Mouse (Mus musculus) adrenal gland, postnatal 4 days (tissue): ENCODE results near the gene Phkb. TPM values are rescaled to one million over a fixed set of nuclear protein-coding genes. Genes with fewer than 3 reads are reported as not detected.

Source experiments
- DNase-seq, 2 experiments: peaks; one replicate each; pipeline ENCODE4 v3.0.0; 2021 to 2022; ENCODE audit warnings: low spot score in 2 of 2, mixed read lengths in 2 of 2
- total RNA-seq, 2 experiments: library from RNA; stranded (reverse); gene quantifications; 2 replicates each; pipeline ENCODE4 v1.2.3; 2021

The Phkb gene
- total RNA-seq, 2 experiments from 2014 or later, result 43.5 to 47.0 TPM

- DNase-seq, result no peak
These were observed 95.4 kb downstream of the Phkb start for GRCm38 (mm10) chr8:85936148-85936547.

GRCm38 (mm10) chr8:85937343-85937742, 96.6 kb downstream of the Phkb start:
- no peak for DNase-seq

- no peak for DNase-seq
These were observed 104.1 kb downstream of the Phkb start for GRCm38 (mm10) chr8:85944820-85945219.

GRCm38 (mm10) chr8:85958391-85958790, 117.6 kb downstream of the Phkb start:
- no peak for DNase-seq

- no peak for DNase-seq
These were observed 119.1 kb downstream of the Phkb start for GRCm38 (mm10) chr8:85959880-85960279.

- DNase-seq, result no peak
These were observed 136.9 kb downstream of the Phkb start for GRCm38 (mm10) chr8:85977588-85978077.

GRCm38 (mm10) chr8:85992911-85993310, 152.2 kb downstream of the Phkb start:
- DNase-seq, result no peak

- no peak for DNase-seq
These were observed 152.9 kb downstream of the Phkb start for GRCm38 (mm10) chr8:85993661-85994060.

- DNase-seq, result no peak
These were observed 155.2 kb downstream of the Phkb start for GRCm38 (mm10) chr8:85995971-85996370.

GRCm38 (mm10) chr8:86006485-86006884, 165.7 kb downstream of the Phkb start:
- no peak for DNase-seq

GRCm38 (mm10) chr8:86016806-86017205, 176.0 kb downstream of the Phkb start:
- no peak for DNase-seq

GRCm38 (mm10) chr8:86028646-86029312, 188.0 kb downstream of the Phkb start:
- DNase-seq, result no peak

- DNase-seq, result no peak
These were observed 188.7 kb downstream of the Phkb start for GRCm38 (mm10) chr8:86029451-86029850.

- no peak for DNase-seq
These were observed 194.1 kb downstream of the Phkb start for GRCm38 (mm10) chr8:86034662-86035365.

GRCm38 (mm10) chr8:86035371-86035770, 194.6 kb downstream of the Phkb start:
- no peak for DNase-seq

GRCm38 (mm10) chr8:86038462-86038861, 197.7 kb downstream of the Phkb start:
- no peak for DNase-seq

GRCm38 (mm10) chr8:86042049-86042448, 201.3 kb downstream of the Phkb start:
- DNase-seq, result no peak

GRCm38 (mm10) chr8:86050882-86051281, 210.1 kb downstream of the Phkb start:
- DNase-seq, result no peak

- no peak for DNase-seq
These were observed 211.2 kb downstream of the Phkb start for GRCm38 (mm10) chr8:86052003-86052402.

- no peak for DNase-seq
These were observed 217.9 kb downstream of the Phkb start for GRCm38 (mm10) chr8:86058618-86059017.

- DNase-seq, result no peak
These were observed 218.4 kb downstream of the Phkb start for GRCm38 (mm10) chr8:86059130-86059529.

- no peak for DNase-seq
These were observed 222.7 kb downstream of the Phkb start for GRCm38 (mm10) chr8:86063411-86063810.

- DNase-seq, result no peak
These were observed 238.7 kb downstream of the Phkb start for GRCm38 (mm10) chr8:86079433-86079832.
